Mouse (Mus musculus) embryonic facial prominence, embryonic 12.5 days (tissue): ENCODE results near the gene Tmem200b. TPM values are rescaled to one million over a fixed set of nuclear protein-coding genes. Genes with fewer than 3 reads are reported as not detected.

Experiments used
- ATAC-seq: fragments of 200-750 bp; cut with Nextera tagmentation; 2 replicates; pipeline ENCODE4 v1.8.0; 2017; ENCODE audit not compliant: insufficient number of reproducible peaks, insufficient read depth, low FRiP score, low TSS enrichment
- H3K27ac ChIP-seq: fragments of 300-500 bp; sonication (generic); 2 replicates; pipeline ENCODE4 v1.5.1; 2016; ENCODE audit warnings: mild to moderate bottlenecking
- H3K27me3 ChIP-seq: fragments of 300-500 bp; sonication (generic); 2 replicates; pipeline ENCODE4 v1.6.1; 2016; ENCODE audit warnings: mild to moderate bottlenecking, moderate library complexity
- H3K36me3 ChIP-seq: fragments of 300-500 bp; sonication (generic); 2 replicates; pipeline ENCODE4 v1.6.1; 2016; ENCODE audit warnings: mild to moderate bottlenecking
- H3K4me1 ChIP-seq: fragments of 300-500 bp; sonication (generic); 2 replicates; pipeline ENCODE4 v1.6.1; 2016
- H3K4me2 ChIP-seq: fragments of 300-500 bp; sonication (generic); replicated peaks from 2 replicates; pipeline ENCODE4 v1.6.1; 2016; ENCODE audit warnings: mild to moderate bottlenecking, moderate library complexity
- H3K4me3 ChIP-seq: fragments of 300-500 bp; sonication (generic); 2 replicates; pipeline ENCODE4 v1.5.1; 2016; ENCODE audit warnings: mild to moderate bottlenecking
- H3K9ac ChIP-seq: fragments of 300-500 bp; sonication (generic); 2 replicates; pipeline ENCODE4 v1.6.1; 2016; ENCODE audit warnings: mild to moderate bottlenecking, moderate library complexity
- H3K9me3 ChIP-seq: fragments of 300-500 bp; sonication (generic); 2 replicates; pipeline ENCODE4 v1.6.1; 2016; ENCODE audit warnings: mild to moderate bottlenecking, moderate library complexity
- WGBS: fragments of 180-500 bp; shearing (Covaris S2); methylation state at CpG from one replicate; pipeline ENCODE4 v1.1.7; 2016; 5-methylcytosine and 5-hydroxymethylcytosine counted together
- polyA plus RNA-seq: library from polyadenylated mRNA; unstranded; fragments of >200 nt; fragmentation: Nextera tagmentation; extraction: Ambion mirVana; gene quantifications from 2 replicates; pipeline ENCODE4 v1.2.1, GENCODE M21; 2016

Tmem200b gene
- polyA plus RNA-seq: 4.7 and 5.5 TPM in 2 replicates

DNA sequence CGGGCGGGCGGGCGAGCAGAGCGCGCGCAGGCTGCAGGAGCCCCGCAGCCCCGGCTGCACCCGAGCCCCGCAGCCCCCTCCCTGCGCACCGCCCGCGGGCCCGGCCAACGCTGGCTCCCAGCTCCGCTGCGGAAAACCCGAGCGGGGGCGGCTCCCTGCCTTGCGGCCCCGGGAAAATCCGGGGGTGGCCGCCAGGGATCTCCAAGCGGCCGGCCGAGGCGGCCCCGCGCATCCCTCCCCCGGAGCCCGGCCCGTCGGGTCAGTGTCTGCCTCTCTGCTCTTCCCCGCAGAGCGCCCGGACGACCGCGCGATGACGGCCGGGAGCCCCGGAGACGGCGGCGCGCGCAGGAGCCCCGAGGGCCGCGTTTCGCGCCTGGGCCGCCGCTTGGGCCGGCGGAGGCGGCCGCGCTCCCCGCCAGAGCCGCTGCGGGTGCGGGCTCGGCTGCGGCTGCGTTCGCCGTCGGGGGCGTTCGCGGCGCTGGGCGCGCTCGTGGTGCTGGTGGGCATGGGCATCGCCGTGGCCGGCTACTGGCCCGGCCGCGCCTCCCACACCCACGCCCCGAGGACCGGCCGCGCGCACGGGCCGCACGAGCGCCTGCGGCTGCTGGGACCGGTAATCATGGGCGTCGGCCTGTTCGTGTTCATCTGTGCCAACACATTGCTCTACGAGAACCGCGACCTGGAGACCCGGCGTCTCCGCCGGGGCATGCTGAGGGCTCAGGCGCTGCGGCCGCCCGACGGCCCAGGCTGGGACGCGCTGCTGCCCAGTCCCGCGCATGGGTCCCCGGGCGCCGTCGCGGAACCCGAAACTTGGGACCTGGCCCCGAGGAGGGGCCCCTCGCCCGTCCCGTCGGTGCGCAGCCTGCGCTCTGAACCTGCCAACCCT is at the start of gene Tmem200b:
Gene Tmem200b, plus strand, starts transcription at position 311 of the 886 bp plus-strand sequence.
- H3K9ac ChIP-seq: peak within 1 kb of the TSS; percentile 77
- peak within 1 kb of the TSS; percentile 65 for H3K4me3 ChIP-seq
- peaks cover 71% of the 10 kb centered on the region for H3K4me1 ChIP-seq
- H3K4me2 ChIP-seq: peak within 1 kb of the TSS; percentile 86
- ATAC-seq: no peak
- H3K27me3 ChIP-seq: peaks cover 45% of the 10 kb centered on the region
- peak within 1 kb of the TSS; percentile 96 for H3K27ac ChIP-seq
- WGBS: under 1% methylated on average over 120 of the region's 130 CpGs
- H3K9me3 ChIP-seq: no peaks in the 10 kb centered on the region
- H3K36me3 ChIP-seq: peaks cover 21% of the 10 kb centered on the region

DNA sequence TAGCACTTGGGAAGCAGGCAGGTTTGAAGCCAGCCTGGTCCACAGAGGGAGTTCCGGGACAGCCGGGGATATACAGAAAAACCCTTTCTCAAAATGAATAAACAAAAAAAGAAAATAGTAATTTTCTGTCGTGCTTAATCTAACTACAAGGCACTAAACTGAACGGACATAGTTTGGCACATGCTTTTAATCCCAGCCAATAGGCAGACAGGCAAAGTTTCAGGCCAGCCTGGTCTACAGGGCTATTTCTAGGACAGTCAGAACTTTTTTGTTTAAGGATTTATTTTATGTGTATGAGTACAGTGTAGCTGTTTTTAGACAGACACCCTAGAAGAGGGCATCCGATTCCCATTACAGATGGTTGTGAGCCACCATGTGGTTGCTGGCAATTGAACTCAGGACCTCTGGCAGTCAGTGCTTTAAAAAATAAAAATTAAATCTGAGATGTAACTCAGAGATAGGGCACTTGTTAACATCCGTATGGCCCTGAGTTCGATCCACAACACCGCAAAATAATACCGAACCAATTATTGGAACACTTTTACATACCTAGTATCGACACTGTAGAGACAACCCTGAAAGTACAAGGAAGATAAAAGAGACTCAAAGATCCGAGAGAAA is 48.8 kb upstream of the Tmem200b start:
- WGBS: 8% methylated on average over 11 of the region's 11 CpGs
- Histone ChIP-seq H3K9ac (peak overlapping the region; percentile 69), H3K27me3 (no peaks in the 10 kb centered on the region), H3K36me3 (peaks cover 4% of the 10 kb centered on the region; the same call in 1 of the 2 replicates), H3K27ac (peak overlapping the region; percentile 100), H3K4me3 (peak overlapping the region; percentile 91), H3K9me3 (no peaks in the 10 kb centered on the region), H3K4me1 (peaks cover 28% of the 10 kb centered on the region), H3K4me2 (peak overlapping the region; percentile 53)
- peak; percentile 36; the same call in 1 of the 2 replicates for ATAC-seq

DNA sequence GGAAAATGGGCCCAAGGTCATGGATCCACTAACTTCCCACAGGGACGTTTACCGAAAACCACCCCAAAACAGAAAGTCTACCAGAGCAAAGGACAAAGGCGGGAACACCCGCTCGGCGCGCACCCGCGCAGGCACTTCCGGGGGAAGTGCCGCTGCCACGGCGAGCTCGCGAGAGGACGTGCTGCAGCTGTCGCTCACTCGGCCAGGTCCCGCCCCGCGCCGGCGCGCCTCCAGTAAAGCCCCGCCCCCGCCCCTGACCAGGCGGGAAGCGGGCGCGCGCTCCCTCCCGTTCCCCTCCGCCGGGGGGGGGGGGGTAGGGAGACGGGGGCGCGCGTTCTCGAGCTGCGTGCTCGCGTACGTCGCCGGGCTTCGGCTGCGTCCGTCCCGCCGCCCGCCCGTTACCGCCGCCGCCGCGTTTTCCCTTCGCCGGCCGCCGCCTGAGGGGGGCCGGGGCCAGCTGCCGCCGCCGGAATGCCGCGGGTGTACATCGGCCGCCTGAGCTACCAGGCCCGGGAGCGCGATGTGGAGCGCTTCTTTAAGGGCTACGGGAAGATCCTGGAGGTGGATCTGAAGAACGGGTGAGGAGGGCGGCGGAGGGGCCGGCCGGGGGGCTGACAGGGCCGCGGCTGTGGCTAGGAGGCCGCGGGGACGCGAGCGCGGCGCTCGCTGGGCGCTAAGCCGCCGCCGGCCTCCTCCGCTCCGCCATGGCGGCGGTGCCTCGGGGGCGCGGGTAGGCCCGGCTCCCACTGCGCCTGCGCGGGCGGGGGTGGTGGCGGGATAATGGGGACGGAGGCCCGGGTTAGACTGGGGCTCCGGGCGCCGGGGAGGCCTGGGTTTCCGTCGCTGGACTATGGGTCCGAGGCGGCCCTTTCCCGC is 48.0 kb upstream of the Tmem200b start, which contains the start of gene Srsf4:
Gene Srsf4, plus strand, starts transcription at position 325 of the 876 bp plus-strand sequence.
- peak within 1 kb of the TSS; percentile 100 for H3K9ac ChIP-seq
- peak within 1 kb of the TSS; percentile 91 for H3K4me3 ChIP-seq
- peaks cover 3% of the 10 kb centered on the region; the same call in 1 of the 2 replicates for H3K36me3 ChIP-seq
- peaks cover 33% of the 10 kb centered on the region for H3K4me1 ChIP-seq
- peak; percentile 87 for ATAC-seq
- no peaks in the 10 kb centered on the region for H3K27me3 ChIP-seq
- H3K27ac ChIP-seq: peak within 1 kb of the TSS; percentile 100
- H3K9me3 ChIP-seq: no peaks in the 10 kb centered on the region
- peak within 1 kb of the TSS; percentile 76 for H3K4me2 ChIP-seq
- WGBS: 1% methylated on average over 90 of the region's 116 CpGs

DNA sequence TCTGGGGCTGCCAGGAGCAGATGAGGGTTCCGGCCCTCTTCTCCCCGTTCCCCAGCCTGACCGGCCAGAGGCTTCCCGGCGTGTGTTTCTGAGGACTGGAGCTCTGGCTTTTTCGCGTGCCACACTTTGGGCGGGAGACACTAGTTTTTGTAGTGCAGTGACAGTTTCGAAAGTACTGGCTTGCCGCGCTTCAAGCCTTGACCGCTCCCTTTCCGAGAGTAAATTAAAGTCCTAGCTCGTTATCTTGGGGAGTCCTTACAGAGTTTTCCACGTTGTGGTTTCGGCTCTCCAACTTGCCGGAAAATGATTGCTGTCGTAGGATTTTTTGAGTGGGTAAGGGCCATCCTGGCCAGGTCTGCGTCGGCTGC is 47.4 kb upstream of the Tmem200b start:
- peaks cover 3% of the 10 kb centered on the region; the same call in 1 of the 2 replicates for H3K36me3 ChIP-seq
- peak overlapping the region; percentile 100 for H3K9ac ChIP-seq
- peak overlapping the region; percentile 100 for H3K27ac ChIP-seq
- peaks cover 34% of the 10 kb centered on the region for H3K4me1 ChIP-seq
- ATAC-seq: no peak
- WGBS: under 1% methylated on average over 20 of the region's 20 CpGs
- no peaks in the 10 kb centered on the region for H3K27me3 ChIP-seq
- peak overlapping the region; percentile 76 for H3K4me2 ChIP-seq
- no peaks in the 10 kb centered on the region for H3K9me3 ChIP-seq
- H3K4me3 ChIP-seq: peak overlapping the region; percentile 91

DNA sequence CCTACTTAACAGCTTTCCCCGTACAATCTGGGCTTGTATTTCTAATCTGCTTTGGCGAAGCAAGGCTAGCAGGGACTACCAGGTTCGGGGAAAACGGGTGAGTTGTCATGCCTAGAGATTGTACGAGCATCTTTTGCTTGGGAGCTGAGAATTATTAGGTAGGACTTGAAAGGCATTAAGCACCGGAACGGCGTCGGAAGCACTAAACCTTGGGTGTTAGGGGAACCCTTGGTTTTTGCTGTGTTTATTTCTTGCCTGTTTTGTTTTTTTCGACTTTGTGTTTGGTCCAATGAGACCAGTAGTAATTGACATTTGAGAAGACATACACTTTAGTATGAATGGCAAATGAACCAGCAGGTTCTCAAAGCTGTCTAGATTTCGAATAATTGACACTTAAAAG is 47.0 kb upstream of the Tmem200b start:
- Histone ChIP-seq H3K9ac (peak overlapping the region; percentile 100), H3K4me1 (peaks cover 37% of the 10 kb centered on the region), H3K4me2 (peak overlapping the region; percentile 76), H3K36me3 (peaks cover 3% of the 10 kb centered on the region; the same call in 1 of the 2 replicates), H3K4me3 (peak overlapping the region; percentile 91), H3K27me3 (no peaks in the 10 kb centered on the region), H3K9me3 (no peaks in the 10 kb centered on the region), H3K27ac (peak overlapping the region; percentile 100)
- ATAC-seq: no peak
- WGBS: 4% methylated on average over 11 of the region's 11 CpGs

DNA sequence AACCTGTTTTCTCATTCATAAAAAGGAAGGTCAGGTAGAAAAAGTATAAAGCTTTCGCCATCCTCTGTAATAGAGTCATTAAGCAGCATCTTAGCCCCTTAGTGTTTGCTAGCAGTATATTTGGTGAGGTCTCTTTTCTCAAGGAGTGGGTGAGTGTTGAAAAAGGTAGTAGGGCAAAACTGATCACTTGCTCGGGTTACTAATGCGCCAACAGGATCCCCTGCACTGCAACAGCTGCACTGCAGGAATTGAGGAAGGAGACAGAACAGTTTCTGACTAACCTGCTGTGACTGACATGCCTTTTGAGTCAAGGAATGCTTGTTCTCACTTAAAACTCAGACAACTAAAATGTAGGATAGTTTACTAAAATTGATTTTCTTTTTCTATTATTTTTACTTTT is 46.3 kb upstream of the Tmem200b start:
- 42% methylated on average over 3 of the region's 3 CpGs for WGBS
- Histone ChIP-seq H3K36me3 (peaks cover 3% of the 10 kb centered on the region; the same call in 1 of the 2 replicates), H3K4me3 (peak overlapping the region; percentile 91), H3K9ac (peak overlapping the region; percentile 100), H3K4me2 (peak overlapping the region; percentile 76), H3K4me1 (peaks cover 43% of the 10 kb centered on the region), H3K9me3 (no peaks in the 10 kb centered on the region), H3K27me3 (no peaks in the 10 kb centered on the region), H3K27ac (no peak overlapping the region)
- ATAC-seq: no peak

DNA sequence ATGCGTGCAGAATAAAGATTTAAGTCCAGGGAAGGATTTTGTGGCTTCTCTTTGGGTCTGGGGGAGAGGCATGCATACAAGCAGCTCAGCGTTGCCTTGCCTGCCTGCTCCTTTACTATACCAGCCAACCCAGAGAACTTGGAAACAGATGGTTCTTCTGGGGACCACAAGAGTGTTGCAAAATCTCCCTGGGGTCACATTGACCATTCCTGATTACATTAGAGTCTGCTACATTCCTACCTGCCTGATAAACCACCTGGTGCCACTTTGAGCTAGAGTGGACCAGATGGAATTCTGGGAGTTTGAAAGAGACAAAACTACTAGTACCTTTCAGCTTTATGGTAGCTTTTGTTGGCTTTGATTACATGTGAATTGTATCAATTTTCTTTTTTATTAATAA is 44.7 kb upstream of the Tmem200b start:
- H3K9ac ChIP-seq: no peak overlapping the region
- H3K9me3 ChIP-seq: no peaks in the 10 kb centered on the region
- WGBS: 60% methylated on average over 2 of the region's 2 CpGs
- H3K27me3 ChIP-seq: no peaks in the 10 kb centered on the region
- no peak overlapping the region for H3K27ac ChIP-seq
- 0 out of 2 replicates have a peak overlapping the region, but pooled peaks have one; percentile 76 for H3K4me2 ChIP-seq
- H3K36me3 ChIP-seq: no peaks in the 10 kb centered on the region
- ATAC-seq: no peak
- H3K4me1 ChIP-seq: peaks cover 48% of the 10 kb centered on the region
- H3K4me3 ChIP-seq: no peak overlapping the region

DNA sequence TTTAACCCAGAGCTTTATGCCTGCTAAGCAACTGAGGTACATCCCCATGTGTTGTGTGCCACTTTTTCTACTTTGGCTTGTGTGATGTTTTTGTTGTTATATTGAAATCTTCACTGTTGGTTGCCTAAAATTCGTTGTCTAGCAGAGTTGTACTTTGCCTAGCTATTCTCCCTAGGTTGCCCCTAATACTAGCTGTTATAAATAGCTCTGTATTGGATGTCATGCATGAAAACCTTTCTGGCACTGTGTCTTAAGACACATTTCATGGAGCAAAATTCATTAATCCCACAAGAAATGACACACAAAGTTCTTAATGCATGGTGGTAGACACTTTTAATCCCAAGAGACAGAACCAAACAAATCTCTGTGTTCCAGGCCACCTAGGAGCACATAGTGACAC is 41.9 kb upstream of the Tmem200b start:
- ATAC-seq: no peak
- no peaks in the 10 kb centered on the region for H3K9me3 ChIP-seq
- H3K27ac ChIP-seq: no peak overlapping the region
- H3K27me3 ChIP-seq: no peaks in the 10 kb centered on the region
- no peak overlapping the region for H3K4me2 ChIP-seq
- H3K4me1 ChIP-seq: peaks cover 48% of the 10 kb centered on the region
- no peak overlapping the region for H3K9ac ChIP-seq
- no peak overlapping the region for H3K4me3 ChIP-seq
- H3K36me3 ChIP-seq: peaks cover 6% of the 10 kb centered on the region; the same call in 1 of the 2 replicates
- WGBS: 82% methylated on average over 1 of the region's 1 CpGs

DNA sequence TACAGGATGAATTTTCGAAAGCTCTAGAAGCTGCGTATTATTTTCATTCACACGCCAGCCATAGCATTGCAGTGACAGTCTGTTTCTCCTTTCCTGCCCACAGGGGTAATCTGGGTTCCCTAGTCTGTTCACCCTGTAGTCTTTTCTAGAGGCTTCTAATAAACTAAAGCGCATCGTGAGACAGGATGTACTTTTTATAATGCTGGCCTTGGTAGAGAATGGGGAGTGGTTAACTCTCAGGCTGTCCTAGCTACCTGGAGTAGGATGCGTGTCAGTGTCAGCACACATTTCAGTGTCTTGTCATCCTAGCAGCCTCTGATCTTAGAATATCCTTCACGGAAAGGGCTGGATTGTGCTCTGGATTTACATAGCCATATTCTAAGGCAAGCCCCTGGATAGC is 40.3 kb upstream of the Tmem200b start:
- WGBS: 86% methylated on average over 7 of the region's 7 CpGs
- ATAC-seq: no peak
- peaks cover 34% of the 10 kb centered on the region for H3K4me1 ChIP-seq
- peak overlapping the region; percentile 3; the same call in 1 of the 2 replicates for H3K9ac ChIP-seq
- H3K4me2 ChIP-seq: no peak overlapping the region
- no peaks in the 10 kb centered on the region for H3K27me3 ChIP-seq
- no peak overlapping the region for H3K4me3 ChIP-seq
- H3K9me3 ChIP-seq: no peaks in the 10 kb centered on the region
- H3K36me3 ChIP-seq: peaks cover 22% of the 10 kb centered on the region
- no peak overlapping the region for H3K27ac ChIP-seq

DNA sequence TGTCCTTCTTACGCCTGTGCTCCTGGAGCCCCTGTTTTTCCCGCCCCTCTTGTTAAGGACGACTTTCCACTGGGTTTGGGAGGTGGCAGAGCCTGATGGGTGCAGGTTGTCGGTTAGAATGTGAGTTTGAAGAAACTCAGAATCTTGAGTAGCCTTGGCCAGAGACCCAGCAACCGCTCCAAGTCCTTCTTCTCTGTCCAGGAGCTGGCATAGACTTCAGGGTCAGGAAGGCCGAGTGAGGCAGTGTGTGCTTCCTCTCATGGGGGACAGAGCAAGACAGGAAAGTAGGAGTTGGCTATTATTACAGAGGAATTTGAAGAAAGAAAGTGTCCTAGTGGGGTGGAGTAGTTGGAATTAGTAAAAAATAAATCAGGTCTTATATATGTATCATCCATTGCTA is 38.0 kb upstream of the Tmem200b start:
- Histone ChIP-seq H3K27me3 (no peaks in the 10 kb centered on the region), H3K36me3 (peaks cover 26% of the 10 kb centered on the region)

DNA sequence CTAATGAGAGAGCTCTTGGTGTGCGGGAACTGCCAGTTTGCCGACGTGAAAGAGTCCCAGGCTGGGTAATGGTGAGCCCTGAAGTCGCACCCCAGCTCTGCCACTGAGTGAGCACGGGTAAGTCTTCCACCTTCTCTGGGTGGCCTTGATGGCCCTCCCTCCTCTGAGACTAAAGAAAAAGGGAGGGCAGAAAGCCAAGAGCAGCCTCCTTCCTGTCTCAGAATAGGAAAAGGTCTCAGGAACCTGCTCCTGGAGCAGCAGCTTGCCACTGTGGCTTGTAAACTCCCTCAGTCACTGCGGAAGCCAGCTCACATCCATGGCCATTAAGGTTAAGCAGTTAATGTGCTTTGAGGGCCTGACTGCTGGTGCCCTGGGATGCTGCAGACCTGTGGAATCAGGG is 36.2 kb upstream of the Tmem200b start:
- Histone ChIP-seq H3K4me2 (no peak overlapping the region), H3K27ac (no peak overlapping the region), H3K36me3 (peaks cover 33% of the 10 kb centered on the region), H3K27me3 (no peaks in the 10 kb centered on the region), H3K4me1 (peaks cover 9% of the 10 kb centered on the region), H3K4me3 (no peak overlapping the region), H3K9ac (no peak overlapping the region), H3K9me3 (no peaks in the 10 kb centered on the region)
- ATAC-seq: no peak
- 90% methylated on average over 6 of the region's 6 CpGs for WGBS

More for the DNA sequence above, 38.0 kb upstream of the Tmem200b start:
- no peak for ATAC-seq
- H3K4me3 ChIP-seq: no peak overlapping the region
- WGBS: 76% methylated on average over 6 of the region's 6 CpGs
- peaks cover 18% of the 10 kb centered on the region for H3K4me1 ChIP-seq
- no peak overlapping the region for H3K27ac ChIP-seq
- H3K9me3 ChIP-seq: no peaks in the 10 kb centered on the region
- no peak overlapping the region for H3K4me2 ChIP-seq
- H3K9ac ChIP-seq: no peak overlapping the region
